Mouse (Mus musculus): Measurements from ENCODE around the gene Mrpl47. TPM values are rescaled to one million over a fixed set of nuclear protein-coding genes. Genes with fewer than 3 reads are reported as not detected.
A peak's percentile ranks its signal among the peaks of the same experiment; 100 is the strongest.
"Not testable (repeated sequence)": the region's sequence is repeated elsewhere in the genome, so short reads cannot be mapped to it uniquely, and the experiment has no call there.

Gene Mrpl47
- 46.7 and 50.0 TPM in 2 replicates for polyA plus RNA-seq (2014; fragmentation: Nextera tagmentation; extraction: Ambion mirVana)

- DNase-seq (ENCODE audit: low spot score, missing footprints) (no peak), ATAC-seq (ENCODE audit: low FRiP score) (peak; percentile 76)
Measured at GRCm38 (mm10) chr3:32737172-32737655, at the start of gene Mrpl47. Mrpl47 (minus strand) TSS chr3:32737605.

DNA sequence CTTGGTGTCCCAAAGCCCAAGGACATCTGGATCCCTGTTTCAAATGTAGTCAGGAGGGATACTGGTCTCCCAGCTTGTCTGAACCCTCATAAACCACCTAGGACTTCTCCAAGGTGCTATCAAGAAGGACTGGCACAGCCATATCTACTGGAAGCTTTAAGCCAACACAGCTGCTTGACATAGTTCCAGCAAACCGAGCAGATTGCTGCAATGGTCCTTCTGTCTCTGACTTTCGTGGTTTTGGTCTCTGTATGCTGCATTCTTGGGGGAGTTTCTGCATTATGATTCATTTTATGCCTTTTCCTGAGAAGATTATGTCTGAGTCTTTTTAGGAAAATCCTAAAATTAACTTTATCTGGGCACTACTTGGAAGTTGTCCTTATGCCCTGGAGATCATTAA is 33.4 kb upstream of the Mrpl47 start:
- H3K9me3 ChIP-seq (ENCODE audit: control insufficient read depth, low read length): no peaks in the 10 kb centered on the region
- DNase-seq (ENCODE audit: low spot score, missing footprints) (no peak), ATAC-seq (ENCODE audit: low FRiP score) (no peak)
- no peak overlapping the region for H3K9ac ChIP-seq (ENCODE audit: low read length)
- WGBS: 82% methylated on average over 2 of the region's 2 CpGs
- no peak overlapping the region for H3K27ac ChIP-seq (ENCODE audit: low read depth, low read length)
- no peaks in the 10 kb centered on the region for H3K27me3 ChIP-seq (ENCODE audit: control insufficient read depth, insufficient read depth, low read length)
- no peaks in the 10 kb centered on the region for H3K36me3 ChIP-seq (ENCODE audit: control insufficient read depth, insufficient read depth, low read length)
- H3K4me2 ChIP-seq: no peak overlapping the region
- H3K4me1 ChIP-seq (ENCODE audit: control insufficient read depth, insufficient read depth, low read length): no peaks in the 10 kb centered on the region
- H3K4me3 ChIP-seq (ENCODE audit: low read depth, low read length): no peak overlapping the region

More at GRCm38 (mm10) chr3:32737172-32737655, at the start of gene Mrpl47:
- no peaks in the 10 kb centered on the region for H3K27me3 ChIP-seq (ENCODE audit: control insufficient read depth, insufficient read depth, low read length)
- no peaks in the 10 kb centered on the region for H3K9me3 ChIP-seq (ENCODE audit: control insufficient read depth, low read length)
- H3K4me3 ChIP-seq (ENCODE audit: low read depth, low read length): peak within 1 kb of the TSS; percentile 89
- H3K9ac ChIP-seq (ENCODE audit: low read length): peak within 1 kb of the TSS; percentile 83
- H3K27ac ChIP-seq (ENCODE audit: low read depth, low read length): peak within 1 kb of the TSS; percentile 78
- under 1% methylated on average over 31 of the region's 31 CpGs for WGBS
- peak within 1 kb of the TSS; percentile 80 for H3K4me2 ChIP-seq
- peaks cover 20% of the 10 kb centered on the region for H3K4me1 ChIP-seq (ENCODE audit: control insufficient read depth, insufficient read depth, low read length)
- H3K36me3 ChIP-seq (ENCODE audit: control insufficient read depth, insufficient read depth, low read length): peaks cover 7% of the 10 kb centered on the region; the same call in 1 of the 2 replicates

GRCm38 (mm10) chr3:32763902-32764301 is 26.5 kb upstream of the Mrpl47 start:
- Histone ChIP-seq H3K27ac (ENCODE audit: low read depth, low read length) (no peak overlapping the region), H3K9ac (ENCODE audit: low read length) (no peak overlapping the region), H3K4me2 (no peak overlapping the region), H3K27me3 (ENCODE audit: control insufficient read depth, insufficient read depth, low read length) (no peaks in the 10 kb centered on the region), H3K4me3 (ENCODE audit: low read depth, low read length) (no peak overlapping the region), H3K36me3 (ENCODE audit: control insufficient read depth, insufficient read depth, low read length) (no peaks in the 10 kb centered on the region), H3K9me3 (ENCODE audit: control insufficient read depth, low read length) (no peaks in the 10 kb centered on the region), H3K4me1 (ENCODE audit: control insufficient read depth, insufficient read depth, low read length) (no peaks in the 10 kb centered on the region)
- no peak for DNase-seq (ENCODE audit: low spot score, missing footprints)
- 54% methylated on average over 7 of the region's 7 CpGs for WGBS
- no peak for ATAC-seq (ENCODE audit: low FRiP score)

GRCm38 (mm10) chr3:32762962-32763361 is 25.6 kb upstream of the Mrpl47 start:
- Histone ChIP-seq H3K36me3 (ENCODE audit: control insufficient read depth, insufficient read depth, low read length) (no peaks in the 10 kb centered on the region), H3K4me3 (ENCODE audit: low read depth, low read length) (no peak overlapping the region), H3K9ac (ENCODE audit: low read length) (no peak overlapping the region), H3K4me1 (ENCODE audit: control insufficient read depth, insufficient read depth, low read length) (no peaks in the 10 kb centered on the region), H3K27ac (ENCODE audit: low read depth, low read length) (no peak overlapping the region), H3K4me2 (no peak overlapping the region), H3K9me3 (ENCODE audit: control insufficient read depth, low read length) (no peaks in the 10 kb centered on the region), H3K27me3 (ENCODE audit: control insufficient read depth, insufficient read depth, low read length) (no peaks in the 10 kb centered on the region)
- 58% methylated on average over 8 of the region's 8 CpGs for WGBS
- no peak for ATAC-seq (ENCODE audit: low FRiP score)
- no peak for DNase-seq (ENCODE audit: low spot score, missing footprints)

GRCm38 (mm10) chr3:32759212-32759611 is 21.8 kb upstream of the Mrpl47 start:
- DNase-seq (ENCODE audit: low spot score, missing footprints) (no peak), ATAC-seq (ENCODE audit: low FRiP score) (no peak)
- Histone ChIP-seq H3K9me3 (ENCODE audit: control insufficient read depth, low read length) (no peaks in the 10 kb centered on the region), H3K4me3 (ENCODE audit: low read depth, low read length) (no peak overlapping the region), H3K27ac (ENCODE audit: low read depth, low read length) (no peak overlapping the region), H3K9ac (ENCODE audit: low read length) (no peak overlapping the region), H3K27me3 (ENCODE audit: control insufficient read depth, insufficient read depth, low read length) (no peaks in the 10 kb centered on the region), H3K4me2 (no peak overlapping the region), H3K4me1 (ENCODE audit: control insufficient read depth, insufficient read depth, low read length) (no peaks in the 10 kb centered on the region), H3K36me3 (ENCODE audit: control insufficient read depth, insufficient read depth, low read length) (no peaks in the 10 kb centered on the region)
- 77% methylated on average over 5 of the region's 5 CpGs for WGBS

- H3K4me3 ChIP-seq (ENCODE audit: low read depth, low read length): no peak overlapping the region
- ATAC-seq (ENCODE audit: low FRiP score) (no peak), DNase-seq (ENCODE audit: low spot score, missing footprints) (no peak)
- no peaks in the 10 kb centered on the region for H3K27me3 ChIP-seq (ENCODE audit: control insufficient read depth, insufficient read depth, low read length)
- WGBS: 88% methylated on average over 3 of the region's 3 CpGs
- no peaks in the 10 kb centered on the region for H3K4me1 ChIP-seq (ENCODE audit: control insufficient read depth, insufficient read depth, low read length)
- H3K27ac ChIP-seq (ENCODE audit: low read depth, low read length): no peak overlapping the region
- peaks cover 8% of the 10 kb centered on the region; the same call in 1 of the 2 replicates for H3K36me3 ChIP-seq (ENCODE audit: control insufficient read depth, insufficient read depth, low read length)
- H3K9me3 ChIP-seq (ENCODE audit: control insufficient read depth, low read length): no peaks in the 10 kb centered on the region
- no peak overlapping the region for H3K9ac ChIP-seq (ENCODE audit: low read length)
- H3K4me2 ChIP-seq: no peak overlapping the region
Measured at GRCm38 (mm10) chr3:32754384-32754915, 17.0 kb upstream of the Mrpl47 start.

- Histone ChIP-seq H3K27ac (ENCODE audit: low read depth, low read length) (no peak overlapping the region), H3K9me3 (ENCODE audit: control insufficient read depth, low read length) (no peaks in the 10 kb centered on the region), H3K4me3 (ENCODE audit: low read depth, low read length) (no peak overlapping the region), H3K36me3 (ENCODE audit: control insufficient read depth, insufficient read depth, low read length) (peaks cover 16% of the 10 kb centered on the region), H3K4me2 (no peak overlapping the region), H3K27me3 (ENCODE audit: control insufficient read depth, insufficient read depth, low read length) (no peaks in the 10 kb centered on the region), H3K9ac (ENCODE audit: low read length) (no peak overlapping the region), H3K4me1 (ENCODE audit: control insufficient read depth, insufficient read depth, low read length) (no peaks in the 10 kb centered on the region)
- ATAC-seq (ENCODE audit: low FRiP score) (no peak), DNase-seq (ENCODE audit: low spot score, missing footprints) (no peak)
- WGBS: 94% methylated on average over 4 of the region's 4 CpGs
Measured at GRCm38 (mm10) chr3:32749820-32750579, 12.6 kb upstream of the Mrpl47 start.

DNA sequence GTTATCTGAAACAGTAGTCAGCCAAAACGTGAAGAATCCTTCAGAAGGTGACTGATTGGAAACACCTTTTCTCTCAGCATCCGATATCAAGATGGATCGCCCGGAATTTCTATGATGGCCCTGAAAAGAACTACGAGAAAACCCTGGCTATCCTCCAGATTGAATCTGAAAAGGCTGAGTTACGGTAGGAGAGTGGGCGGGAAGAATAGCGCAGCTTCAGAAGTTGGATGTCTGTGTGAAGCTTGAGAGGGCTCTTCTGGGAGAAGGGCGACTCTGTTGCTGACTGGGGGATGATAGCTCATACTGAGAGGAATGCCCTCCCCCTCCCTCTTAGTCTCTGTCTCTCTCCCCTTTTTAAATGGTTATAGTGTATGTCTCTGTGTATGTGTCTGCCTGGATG is 11.0 kb upstream of the Mrpl47 start:
- Histone ChIP-seq H3K27me3 (ENCODE audit: control insufficient read depth, insufficient read depth, low read length) (no peaks in the 10 kb centered on the region), H3K9me3 (ENCODE audit: control insufficient read depth, low read length) (no peaks in the 10 kb centered on the region), H3K4me1 (ENCODE audit: control insufficient read depth, insufficient read depth, low read length) (no peaks in the 10 kb centered on the region), H3K27ac (ENCODE audit: low read depth, low read length) (no peak overlapping the region), H3K4me2 (no peak overlapping the region), H3K36me3 (ENCODE audit: control insufficient read depth, insufficient read depth, low read length) (peaks cover 16% of the 10 kb centered on the region), H3K4me3 (ENCODE audit: low read depth, low read length) (no peak overlapping the region), H3K9ac (ENCODE audit: low read length) (no peak overlapping the region)
- 95% methylated on average over 9 of the region's 9 CpGs for WGBS
- DNase-seq (ENCODE audit: low spot score, missing footprints) (no peak), ATAC-seq (ENCODE audit: low FRiP score) (no peak)

GRCm38 (mm10) chr3:32745426-32745825 is 8.0 kb upstream of the Mrpl47 start:
- H3K4me3 ChIP-seq (ENCODE audit: low read depth, low read length); H3K27ac ChIP-seq (ENCODE audit: low read depth, low read length); ATAC-seq (ENCODE audit: low FRiP score); H3K4me1 ChIP-seq (ENCODE audit: control insufficient read depth, insufficient read depth, low read length); H3K9ac ChIP-seq (ENCODE audit: low read length); DNase-seq (ENCODE audit: low spot score, missing footprints); H3K4me2 ChIP-seq; H3K27me3 ChIP-seq (ENCODE audit: control insufficient read depth, insufficient read depth, low read length); H3K9me3 ChIP-seq (ENCODE audit: control insufficient read depth, low read length): not testable (repeated sequence)
- H3K36me3 ChIP-seq (ENCODE audit: control insufficient read depth, insufficient read depth, low read length): peaks cover 10% of the 10 kb centered on the region
